Mouse (Mus musculus): Measurements from ENCODE around the gene Ap5s1. TPM values are rescaled to one million over a fixed set of nuclear protein-coding genes. Genes with fewer than 3 reads are reported as not detected.

Ap5s1 gene
- polyA plus RNA-seq, 1 experiment from 2014 or later: 18.4 TPM

- Histone ChIP-seq H3K4me3 (ENCODE audit: low read depth, low read length) (no peak overlapping the region; the same call in 1 of the 2 replicates), H3K4me1 (ENCODE audit: control insufficient read depth, low read depth, low read length) (peaks cover 32% of the 10 kb centered on the region), H3K27ac (ENCODE audit: low read length) (peak overlapping the region; percentile 97; the same call in 1 of the 2 replicates), H3K9ac (ENCODE audit: low read depth, low read length) (no peak overlapping the region), H3K27me3 (ENCODE audit: control insufficient read depth, insufficient read depth, low read depth, low read length) (no peaks in the 10 kb centered on the region), H3K4me2 (ENCODE audit: low read depth, low read length) (peak overlapping the region; percentile 71), H3K36me3 (ENCODE audit: control insufficient read depth, insufficient read depth) (peaks cover 66% of the 10 kb centered on the region), H3K9me3 (replicated peaks; ENCODE audit: control insufficient read depth, low read length) (no peaks in the 10 kb centered on the region)
- no peak for ATAC-seq (ENCODE audit: low read depth)
- 67% methylated on average over 7 of the region's 7 CpGs for WGBS (ENCODE audit: insufficient replicate concordance)
These were observed 15.9 kb upstream of the Ap5s1 start for GRCm38 (mm10) chr2:131191005-131191390.

- 78% methylated on average over 16 of the region's 16 CpGs for WGBS (ENCODE audit: insufficient replicate concordance)
- no peak overlapping the region for H3K4me3 ChIP-seq (ENCODE audit: low read depth, low read length)
- H3K27me3 ChIP-seq (ENCODE audit: control insufficient read depth, insufficient read depth, low read depth, low read length): no peaks in the 10 kb centered on the region
- H3K27ac ChIP-seq (ENCODE audit: low read length): no peak overlapping the region
- peak; percentile 16; the same call in 1 of the 2 replicates for ATAC-seq (ENCODE audit: low read depth)
- peaks cover 84% of the 10 kb centered on the region for H3K36me3 ChIP-seq (ENCODE audit: control insufficient read depth, insufficient read depth)
- H3K4me2 ChIP-seq (ENCODE audit: low read depth, low read length): no peak overlapping the region
- no peaks in the 10 kb centered on the region for H3K9me3 ChIP-seq (replicated peaks; ENCODE audit: control insufficient read depth, low read length)
- H3K4me1 ChIP-seq (ENCODE audit: control insufficient read depth, low read depth, low read length): peaks cover 5% of the 10 kb centered on the region
- H3K9ac ChIP-seq (ENCODE audit: low read depth, low read length): no peak overlapping the region
These were observed 10.1 kb upstream of the Ap5s1 start for GRCm38 (mm10) chr2:131196606-131197316.

- no peak overlapping the region for H3K9ac ChIP-seq (ENCODE audit: low read depth, low read length)
- peaks cover 39% of the 10 kb centered on the region for H3K4me1 ChIP-seq (ENCODE audit: control insufficient read depth, low read depth, low read length)
- no peak overlapping the region for H3K4me3 ChIP-seq (ENCODE audit: low read depth, low read length)
- no peaks in the 10 kb centered on the region for H3K9me3 ChIP-seq (replicated peaks; ENCODE audit: control insufficient read depth, low read length)
- WGBS (ENCODE audit: insufficient replicate concordance): 82% methylated on average over 2 of the region's 2 CpGs
- H3K4me2 ChIP-seq (ENCODE audit: low read depth, low read length): no peak overlapping the region
- H3K36me3 ChIP-seq (ENCODE audit: control insufficient read depth, insufficient read depth): peaks cover 44% of the 10 kb centered on the region
- no peak for ATAC-seq (ENCODE audit: low read depth)
- H3K27ac ChIP-seq (ENCODE audit: low read length): no peak overlapping the region
- no peaks in the 10 kb centered on the region for H3K27me3 ChIP-seq (ENCODE audit: control insufficient read depth, insufficient read depth, low read depth, low read length)
These were observed 6.2 kb upstream of the Ap5s1 start for GRCm38 (mm10) chr2:131200710-131201109.

- H3K36me3 ChIP-seq (ENCODE audit: control insufficient read depth, insufficient read depth): peaks cover 39% of the 10 kb centered on the region
- H3K4me2 ChIP-seq (ENCODE audit: low read depth, low read length): no peak overlapping the region
- H3K9ac ChIP-seq (ENCODE audit: low read depth, low read length): no peak overlapping the region
- no peak overlapping the region for H3K4me3 ChIP-seq (ENCODE audit: low read depth, low read length)
- H3K9me3 ChIP-seq (replicated peaks; ENCODE audit: control insufficient read depth, low read length): no peaks in the 10 kb centered on the region
- H3K4me1 ChIP-seq (ENCODE audit: control insufficient read depth, low read depth, low read length): peaks cover 44% of the 10 kb centered on the region
- no peaks in the 10 kb centered on the region for H3K27me3 ChIP-seq (ENCODE audit: control insufficient read depth, insufficient read depth, low read depth, low read length)
- WGBS (ENCODE audit: insufficient replicate concordance): 86% methylated on average over 3 of the region's 3 CpGs
- no peak overlapping the region for H3K27ac ChIP-seq (ENCODE audit: low read length)
- no peak for ATAC-seq (ENCODE audit: low read depth)
These were observed 5.6 kb upstream of the Ap5s1 start for GRCm38 (mm10) chr2:131201262-131201661.

- ATAC-seq (ENCODE audit: low read depth): no peak
- no peak overlapping the region for H3K4me3 ChIP-seq (ENCODE audit: low read depth, low read length)
- H3K9ac ChIP-seq (ENCODE audit: low read depth, low read length): no peak overlapping the region
- H3K27me3 ChIP-seq (ENCODE audit: control insufficient read depth, insufficient read depth, low read depth, low read length): no peaks in the 10 kb centered on the region
- 78% methylated on average over 6 of the region's 6 CpGs for WGBS (ENCODE audit: insufficient replicate concordance)
- H3K27ac ChIP-seq (ENCODE audit: low read length): no peak overlapping the region
- peaks cover 60% of the 10 kb centered on the region for H3K4me1 ChIP-seq (ENCODE audit: control insufficient read depth, low read depth, low read length)
- H3K4me2 ChIP-seq (ENCODE audit: low read depth, low read length): 0 out of 2 replicates have a peak overlapping the region, but pooled peaks have one; percentile 42
- H3K36me3 ChIP-seq (ENCODE audit: control insufficient read depth, insufficient read depth): peaks cover 13% of the 10 kb centered on the region
- H3K9me3 ChIP-seq (replicated peaks; ENCODE audit: control insufficient read depth, low read length): no peaks in the 10 kb centered on the region
These were observed 3.0 kb upstream of the Ap5s1 start for GRCm38 (mm10) chr2:131203816-131204409.

- peak overlapping the region; percentile 49 for H3K9ac ChIP-seq (ENCODE audit: low read depth, low read length)
- H3K36me3 ChIP-seq (ENCODE audit: control insufficient read depth, insufficient read depth): peaks cover 7% of the 10 kb centered on the region
- peak; percentile 59 for ATAC-seq (ENCODE audit: low read depth)
These were observed 2.4 kb upstream of the Ap5s1 start for GRCm38 (mm10) chr2:131204410-131204981.

GRCm38 (mm10) chr2:131205521-131206182 lies 1.2 kb upstream of the Ap5s1 start:
- Histone ChIP-seq H3K4me1 (ENCODE audit: control insufficient read depth, low read depth, low read length) (peaks cover 69% of the 10 kb centered on the region), H3K9me3 (replicated peaks; ENCODE audit: control insufficient read depth, low read length) (no peaks in the 10 kb centered on the region), H3K9ac (ENCODE audit: low read depth, low read length) (peak overlapping the region; percentile 50), H3K27me3 (ENCODE audit: control insufficient read depth, insufficient read depth, low read depth, low read length) (no peaks in the 10 kb centered on the region), H3K4me3 (ENCODE audit: low read depth, low read length) (0 out of 2 replicates have a peak overlapping the region, but pooled peaks have one; percentile 1), H3K36me3 (ENCODE audit: control insufficient read depth, insufficient read depth) (no peaks in the 10 kb centered on the region; the same call in 1 of the 2 replicates), H3K4me2 (ENCODE audit: low read depth, low read length) (peak overlapping the region; percentile 42), H3K27ac (ENCODE audit: low read length) (peak overlapping the region; percentile 95)
- ATAC-seq (ENCODE audit: low read depth): peak; percentile 69
- WGBS (ENCODE audit: insufficient replicate concordance): 18% methylated on average over 8 of the region's 8 CpGs

More at GRCm38 (mm10) chr2:131204410-131204981, 2.4 kb upstream of the Ap5s1 start:
- no peak overlapping the region for H3K4me3 ChIP-seq (ENCODE audit: low read depth, low read length)
- WGBS (ENCODE audit: insufficient replicate concordance): 30% methylated on average over 7 of the region's 7 CpGs
- no peaks in the 10 kb centered on the region for H3K27me3 ChIP-seq (ENCODE audit: control insufficient read depth, insufficient read depth, low read depth, low read length)
- H3K27ac ChIP-seq (ENCODE audit: low read length): peak overlapping the region; percentile 95
- H3K9me3 ChIP-seq (replicated peaks; ENCODE audit: control insufficient read depth, low read length): no peaks in the 10 kb centered on the region
- H3K4me1 ChIP-seq (ENCODE audit: control insufficient read depth, low read depth, low read length): peaks cover 66% of the 10 kb centered on the region
- H3K4me2 ChIP-seq (ENCODE audit: low read depth, low read length): peak overlapping the region; percentile 42

GRCm38 (mm10) chr2:131208356-131208755 lies 1.5 kb downstream of the Ap5s1 start:
- WGBS (ENCODE audit: insufficient replicate concordance): 69% methylated on average over 2 of the region's 2 CpGs
- Histone ChIP-seq H3K27ac (ENCODE audit: low read length) (peak overlapping the region; percentile 42; the same call in 1 of the 2 replicates), H3K36me3 (ENCODE audit: control insufficient read depth, insufficient read depth) (peaks cover 7% of the 10 kb centered on the region), H3K9ac (ENCODE audit: low read depth, low read length) (no peak overlapping the region), H3K27me3 (ENCODE audit: control insufficient read depth, insufficient read depth, low read depth, low read length) (no peaks in the 10 kb centered on the region), H3K4me3 (ENCODE audit: low read depth, low read length) (no peak overlapping the region), H3K9me3 (replicated peaks; ENCODE audit: control insufficient read depth, low read length) (no peaks in the 10 kb centered on the region), H3K4me2 (ENCODE audit: low read depth, low read length) (no peak overlapping the region), H3K4me1 (ENCODE audit: control insufficient read depth, low read depth, low read length) (peaks cover 82% of the 10 kb centered on the region)
- ATAC-seq (ENCODE audit: low read depth): no peak

Measured in liver, embryonic 16.5 days (tissue).